Mouse (Mus musculus): ENCODE results near the gene Eps15l1. TPM values are rescaled to one million over a fixed set of nuclear protein-coding genes. Genes with fewer than 3 reads are reported as not detected.
A peak's percentile ranks its signal among the peaks of the same experiment; 100 is the strongest.

Eps15l1 gene
- polyA plus RNA-seq, 1 experiment from 2014 or later, result 52.6 TPM

DNA sequence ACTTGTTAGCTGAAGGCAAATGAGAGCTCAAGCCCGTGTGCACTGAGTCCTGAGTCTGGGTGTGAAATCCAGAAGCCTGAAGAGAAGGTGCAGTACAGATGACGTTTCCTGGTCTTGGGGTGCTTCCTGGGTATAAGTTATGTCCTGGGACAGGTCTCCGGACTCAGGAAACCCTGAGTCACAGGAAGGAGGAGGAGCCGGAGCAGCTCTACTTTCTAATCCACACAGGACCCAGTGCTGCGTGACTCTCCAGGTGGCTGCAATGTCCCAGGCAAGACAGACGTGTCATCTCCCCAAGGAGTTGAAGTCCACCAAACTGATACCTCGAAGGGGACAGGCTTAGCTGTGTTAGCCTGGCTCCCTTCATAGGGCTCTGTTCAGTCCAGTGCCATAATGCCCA, 57.8 kb downstream of the Eps15l1 start:
- H3K4me3 ChIP-seq (replicated peaks; ENCODE audit: low read length), result no peak overlapping the region
- no peak overlapping the region for H3K9ac ChIP-seq (ENCODE audit: low read length)
- WGBS, result 76% methylated on average over 7 of the region's 7 CpGs
- H3K9me3 ChIP-seq (replicated peaks; ENCODE audit: control insufficient read depth, low read length), result no peaks in the 10 kb centered on the region
- peaks cover 17% of the 10 kb centered on the region; the same call in 1 of the 2 replicates for H3K36me3 ChIP-seq (ENCODE audit: control insufficient read depth, insufficient read depth, low read length)
- no peaks in the 10 kb centered on the region for H3K4me1 ChIP-seq (ENCODE audit: control insufficient read depth, insufficient read depth, low read length)
- no peak overlapping the region for H3K4me2 ChIP-seq (ENCODE audit: low read depth, low read length)
- no peak for ATAC-seq (ENCODE audit: insufficient read depth, low FRiP score)
- H3K27me3 ChIP-seq (ENCODE audit: control insufficient read depth, insufficient read depth, low read length), result no peaks in the 10 kb centered on the region
- no peak overlapping the region for H3K27ac ChIP-seq (ENCODE audit: low read length)

DNA sequence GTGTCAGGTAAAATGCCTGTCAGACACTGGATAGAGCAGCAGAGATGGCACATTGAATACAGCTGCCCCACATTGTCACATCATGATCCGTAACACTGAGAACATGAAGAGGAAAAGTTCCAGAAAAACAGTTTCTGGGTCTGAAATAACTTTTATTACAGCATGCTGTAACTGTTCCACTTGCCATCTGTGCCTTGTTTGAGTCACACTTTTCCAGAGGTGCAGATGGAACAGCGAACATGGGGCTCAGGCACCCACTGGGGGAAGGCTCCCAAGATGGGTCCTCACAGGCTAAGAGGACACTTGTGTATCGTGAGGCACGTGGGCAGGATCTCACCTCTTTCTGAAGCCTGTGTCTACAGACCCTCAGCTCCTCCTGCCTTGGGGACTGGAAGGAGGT, 58.5 kb downstream of the Eps15l1 start:
- Histone ChIP-seq H3K36me3 (ENCODE audit: control insufficient read depth, insufficient read depth, low read length) (peaks cover 10% of the 10 kb centered on the region; the same call in 1 of the 2 replicates), H3K4me1 (ENCODE audit: control insufficient read depth, insufficient read depth, low read length) (no peaks in the 10 kb centered on the region), H3K9me3 (replicated peaks; ENCODE audit: control insufficient read depth, low read length) (no peaks in the 10 kb centered on the region), H3K4me3 (replicated peaks; ENCODE audit: low read length) (no peak overlapping the region), H3K9ac (ENCODE audit: low read length) (no peak overlapping the region), H3K4me2 (ENCODE audit: low read depth, low read length) (no peak overlapping the region), H3K27me3 (ENCODE audit: control insufficient read depth, insufficient read depth, low read length) (no peaks in the 10 kb centered on the region), H3K27ac (ENCODE audit: low read length) (no peak overlapping the region)
- WGBS, result 94% methylated on average over 4 of the region's 4 CpGs
- no peak for ATAC-seq (ENCODE audit: insufficient read depth, low FRiP score)

DNA sequence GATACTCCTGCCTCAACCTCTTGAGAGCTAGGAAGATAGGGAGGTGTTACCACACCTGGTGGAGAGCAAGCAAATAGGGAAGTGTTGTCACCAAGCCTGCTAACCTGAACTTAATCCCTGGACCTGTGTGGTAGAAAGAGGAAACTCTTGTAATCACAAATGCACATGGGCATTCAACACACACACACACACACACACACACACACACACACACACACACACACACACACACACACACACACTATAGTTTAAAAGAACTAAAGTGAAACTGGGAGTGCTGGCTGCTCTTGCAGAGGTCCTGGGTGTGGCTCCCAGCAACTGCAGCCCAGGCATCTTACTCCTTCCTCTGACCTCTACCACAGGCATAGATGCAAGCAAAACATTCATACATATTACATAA, 61.1 kb downstream of the Eps15l1 start:
- no peaks in the 10 kb centered on the region for H3K4me1 ChIP-seq (ENCODE audit: control insufficient read depth, insufficient read depth, low read length)
- no peaks in the 10 kb centered on the region for H3K9me3 ChIP-seq (replicated peaks; ENCODE audit: control insufficient read depth, low read length)
- H3K4me3 ChIP-seq (replicated peaks; ENCODE audit: low read length), result no peak overlapping the region
- ATAC-seq (ENCODE audit: insufficient read depth, low FRiP score), result 0 out of 2 replicates have a peak, but pooled peaks have one; percentile 33
- H3K4me2 ChIP-seq (ENCODE audit: low read depth, low read length), result no peak overlapping the region
- no peak overlapping the region for H3K9ac ChIP-seq (ENCODE audit: low read length)
- H3K36me3 ChIP-seq (ENCODE audit: control insufficient read depth, insufficient read depth, low read length), result peaks cover 9% of the 10 kb centered on the region
- no peaks in the 10 kb centered on the region for H3K27me3 ChIP-seq (ENCODE audit: control insufficient read depth, insufficient read depth, low read length)
- no peak overlapping the region for H3K27ac ChIP-seq (ENCODE audit: low read length)

DNA sequence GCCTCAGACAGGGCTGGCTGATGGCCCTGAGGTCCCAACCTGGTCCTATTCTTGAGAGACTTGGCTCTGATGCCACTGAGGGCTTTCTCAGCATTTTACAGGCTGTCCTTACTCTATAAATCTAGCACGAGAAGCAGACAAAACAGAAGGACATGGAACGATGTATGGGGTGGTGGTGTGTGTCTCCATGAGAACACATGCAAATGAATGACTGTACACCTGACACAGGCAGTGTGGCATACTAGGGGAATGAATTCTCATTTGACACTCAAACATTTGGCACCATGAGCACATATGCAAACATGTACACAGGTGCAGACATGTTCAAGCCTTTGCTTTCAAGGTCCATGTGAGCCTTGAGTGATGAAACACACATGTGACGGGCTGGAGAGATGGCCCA, 64.7 kb downstream of the Eps15l1 start:
- Histone ChIP-seq H3K27me3 (ENCODE audit: control insufficient read depth, insufficient read depth, low read length) (no peaks in the 10 kb centered on the region), H3K36me3 (ENCODE audit: control insufficient read depth, insufficient read depth, low read length) (no peaks in the 10 kb centered on the region; the same call in 1 of the 2 replicates), H3K9me3 (replicated peaks; ENCODE audit: control insufficient read depth, low read length) (no peaks in the 10 kb centered on the region), H3K4me2 (ENCODE audit: low read depth, low read length) (no peak overlapping the region), H3K27ac (ENCODE audit: low read length) (no peak overlapping the region), H3K4me1 (ENCODE audit: control insufficient read depth, insufficient read depth, low read length) (no peaks in the 10 kb centered on the region; the same call in 1 of the 2 replicates), H3K4me3 (replicated peaks; ENCODE audit: low read length) (no peak overlapping the region), H3K9ac (ENCODE audit: low read length) (no peak overlapping the region)
- 92% methylated on average over 3 of the region's 3 CpGs for WGBS
- ATAC-seq (ENCODE audit: insufficient read depth, low FRiP score), result no peak

DNA sequence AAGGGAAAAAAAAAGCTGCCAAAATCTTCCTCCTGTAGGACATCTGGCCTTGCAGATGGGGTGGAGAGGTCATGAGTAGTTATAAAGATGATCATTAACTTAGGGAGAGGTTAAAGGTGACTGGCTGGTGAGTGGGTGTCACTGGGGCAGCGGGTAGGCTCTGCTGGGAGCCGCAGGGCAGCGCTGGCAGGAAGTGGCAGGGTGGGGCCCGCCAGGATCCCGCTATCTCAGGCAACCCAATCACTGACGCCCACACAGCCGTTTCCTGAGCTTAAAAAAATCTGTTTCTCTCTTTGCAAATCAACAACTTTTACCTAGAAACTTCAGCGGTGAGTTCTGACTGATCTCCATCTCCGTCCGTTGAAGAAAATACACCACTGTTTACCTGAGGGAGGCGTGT, 67.0 kb downstream of the Eps15l1 start:
- Histone ChIP-seq H3K27me3 (ENCODE audit: control insufficient read depth, insufficient read depth, low read length) (no peaks in the 10 kb centered on the region), H3K4me1 (ENCODE audit: control insufficient read depth, insufficient read depth, low read length) (no peaks in the 10 kb centered on the region; the same call in 1 of the 2 replicates), H3K4me2 (ENCODE audit: low read depth, low read length) (no peak overlapping the region), H3K27ac (ENCODE audit: low read length) (no peak overlapping the region), H3K9ac (ENCODE audit: low read length) (no peak overlapping the region), H3K36me3 (ENCODE audit: control insufficient read depth, insufficient read depth, low read length) (no peaks in the 10 kb centered on the region; the same call in 1 of the 2 replicates), H3K9me3 (replicated peaks; ENCODE audit: control insufficient read depth, low read length) (no peaks in the 10 kb centered on the region), H3K4me3 (replicated peaks; ENCODE audit: low read length) (no peak overlapping the region)
- 66% methylated on average over 11 of the region's 11 CpGs for WGBS
- no peak for ATAC-seq (ENCODE audit: insufficient read depth, low FRiP score)

DNA sequence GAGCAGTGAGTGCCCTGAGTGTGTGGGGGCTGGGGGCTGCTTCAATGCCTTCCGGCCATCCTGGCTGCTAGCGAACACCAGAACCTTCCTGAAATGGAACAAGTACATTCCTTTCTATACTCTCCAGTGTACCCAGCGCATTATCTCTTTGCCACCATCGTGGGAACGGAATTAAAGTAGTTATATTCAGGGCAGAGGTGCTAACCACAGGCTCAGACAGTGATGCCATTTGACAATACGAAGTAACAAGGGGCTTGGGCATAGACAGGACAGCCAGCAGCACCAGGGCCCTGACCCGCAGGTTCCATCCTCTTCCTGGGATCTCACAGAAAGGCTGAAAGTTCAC, 67.6 kb downstream of the Eps15l1 start:
- Histone ChIP-seq H3K27me3 (ENCODE audit: control insufficient read depth, insufficient read depth, low read length) (no peaks in the 10 kb centered on the region), H3K9me3 (replicated peaks; ENCODE audit: control insufficient read depth, low read length) (no peaks in the 10 kb centered on the region), H3K4me3 (replicated peaks; ENCODE audit: low read length) (no peak overlapping the region), H3K36me3 (ENCODE audit: control insufficient read depth, insufficient read depth, low read length) (no peaks in the 10 kb centered on the region; the same call in 1 of the 2 replicates), H3K27ac (ENCODE audit: low read length) (no peak overlapping the region), H3K4me1 (ENCODE audit: control insufficient read depth, insufficient read depth, low read length) (no peaks in the 10 kb centered on the region; the same call in 1 of the 2 replicates), H3K9ac (ENCODE audit: low read length) (no peak overlapping the region), H3K4me2 (ENCODE audit: low read depth, low read length) (no peak overlapping the region)
- ATAC-seq (ENCODE audit: insufficient read depth, low FRiP score), result no peak
- 88% methylated on average over 7 of the region's 7 CpGs for WGBS

DNA sequence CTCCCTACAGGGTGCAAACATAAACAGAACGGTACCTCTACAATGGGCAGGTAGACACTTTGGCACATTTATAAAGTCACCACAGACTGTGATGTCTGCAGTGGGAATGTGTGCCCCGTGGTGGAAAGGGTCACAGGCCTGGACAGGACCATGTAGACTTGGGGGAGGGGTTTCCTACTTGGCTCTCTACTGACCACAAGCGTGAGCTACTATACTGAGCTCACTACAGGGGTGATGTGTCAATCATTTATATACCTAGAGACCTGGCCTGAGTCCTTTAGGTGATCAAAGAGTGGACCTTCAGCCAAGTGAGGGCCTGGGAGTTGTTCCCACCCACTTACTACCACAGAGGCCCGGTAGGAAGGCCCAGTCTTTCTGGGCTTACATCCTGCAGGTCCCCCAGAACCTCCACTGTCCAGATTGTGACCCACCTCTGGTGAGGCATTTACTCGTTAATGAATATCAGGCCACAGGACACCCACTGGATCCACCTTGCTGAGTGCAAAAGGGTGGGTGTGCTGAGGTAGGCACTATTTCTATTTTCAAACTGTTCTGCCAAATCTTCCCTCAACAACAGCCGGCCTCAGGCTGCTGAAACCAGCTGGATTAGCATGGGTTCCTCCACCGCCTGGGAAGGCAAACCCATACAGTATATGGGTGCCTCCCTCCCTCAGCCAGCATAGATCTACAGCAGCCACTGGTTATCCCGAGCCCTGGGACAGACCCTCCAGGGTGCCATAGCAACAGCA, 68.1 kb downstream of the Eps15l1 start:
- Histone ChIP-seq H3K4me1 (ENCODE audit: control insufficient read depth, insufficient read depth, low read length) (no peaks in the 10 kb centered on the region; the same call in 1 of the 2 replicates), H3K4me3 (replicated peaks; ENCODE audit: low read length) (no peak overlapping the region), H3K27ac (ENCODE audit: low read length) (no peak overlapping the region), H3K9ac (ENCODE audit: low read length) (no peak overlapping the region), H3K36me3 (ENCODE audit: control insufficient read depth, insufficient read depth, low read length) (no peaks in the 10 kb centered on the region; the same call in 1 of the 2 replicates), H3K4me2 (ENCODE audit: low read depth, low read length) (no peak overlapping the region), H3K27me3 (ENCODE audit: control insufficient read depth, insufficient read depth, low read length) (no peaks in the 10 kb centered on the region), H3K9me3 (replicated peaks; ENCODE audit: control insufficient read depth, low read length) (no peaks in the 10 kb centered on the region)
- peak; percentile 26; the same call in 1 of the 2 replicates for ATAC-seq (ENCODE audit: insufficient read depth, low FRiP score)
- 74% methylated on average over 8 of the region's 8 CpGs for WGBS

DNA sequence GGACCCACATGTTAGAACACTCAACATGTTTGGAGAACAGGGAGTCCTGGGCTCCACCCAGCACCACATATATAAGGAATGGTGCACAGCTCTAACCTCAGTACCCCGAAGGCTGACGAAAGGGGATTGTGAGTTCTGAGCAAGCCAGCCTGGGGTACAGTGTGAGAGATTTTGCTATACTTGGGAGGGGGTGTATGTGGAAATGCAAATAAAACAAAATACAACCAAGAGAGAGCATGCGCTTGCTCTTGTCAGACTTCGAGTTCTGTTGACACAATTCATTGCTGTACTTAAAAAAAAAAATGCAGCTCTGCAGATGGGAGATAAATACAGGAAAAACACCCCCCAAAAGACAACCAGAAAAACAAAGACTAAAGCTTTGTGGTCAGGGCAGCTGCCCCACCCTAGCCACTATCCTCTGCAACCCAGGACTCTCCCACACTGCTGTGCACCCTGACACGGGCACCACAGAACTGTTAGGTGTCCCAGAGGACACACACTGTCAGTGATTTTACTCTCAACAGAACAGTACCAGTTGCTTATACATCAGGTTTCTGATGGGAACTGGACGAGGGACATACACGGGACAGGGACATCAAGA, 69.8 kb downstream of the Eps15l1 start:
- WGBS, result 85% methylated on average over 7 of the region's 7 CpGs
- H3K27ac ChIP-seq (ENCODE audit: low read length), result no peak overlapping the region
- no peak for ATAC-seq (ENCODE audit: insufficient read depth, low FRiP score)

DNA sequence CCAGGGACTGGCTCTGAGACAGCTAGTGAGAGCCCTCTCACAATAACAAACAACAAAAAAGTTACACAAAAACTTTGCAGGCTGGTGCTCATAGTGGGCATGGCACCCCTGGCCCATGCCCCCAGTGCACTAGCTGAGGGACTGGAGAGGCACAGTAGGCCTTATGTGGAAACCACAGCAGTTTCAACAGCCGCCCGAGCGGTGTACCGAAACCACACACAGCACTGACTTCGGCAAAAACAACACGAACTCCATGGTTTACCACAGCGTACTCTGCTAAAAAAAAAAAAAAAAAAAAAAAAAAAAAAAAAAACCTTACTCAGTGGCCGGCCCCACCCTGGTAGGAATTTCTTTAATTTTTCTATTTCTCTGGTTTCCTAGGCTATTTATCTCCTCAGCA, 70.5 kb downstream of the Eps15l1 start:
- Histone ChIP-seq H3K9ac (ENCODE audit: low read length) (no peak overlapping the region), H3K4me2 (ENCODE audit: low read depth, low read length) (no peak overlapping the region), H3K27ac (ENCODE audit: low read length) (no peak overlapping the region), H3K27me3 (ENCODE audit: control insufficient read depth, insufficient read depth, low read length) (no peaks in the 10 kb centered on the region), H3K4me1 (ENCODE audit: control insufficient read depth, insufficient read depth, low read length) (no peaks in the 10 kb centered on the region; the same call in 1 of the 2 replicates), H3K9me3 (replicated peaks; ENCODE audit: control insufficient read depth, low read length) (no peaks in the 10 kb centered on the region), H3K4me3 (replicated peaks; ENCODE audit: low read length) (no peak overlapping the region), H3K36me3 (ENCODE audit: control insufficient read depth, insufficient read depth, low read length) (no peaks in the 10 kb centered on the region; the same call in 1 of the 2 replicates)
- no peak for ATAC-seq (ENCODE audit: insufficient read depth, low FRiP score)
- WGBS, result 88% methylated on average over 8 of the region's 8 CpGs

More for the DNA sequence above, 69.8 kb downstream of the Eps15l1 start:
- H3K36me3 ChIP-seq (ENCODE audit: control insufficient read depth, insufficient read depth, low read length), result no peaks in the 10 kb centered on the region; the same call in 1 of the 2 replicates
- no peak overlapping the region for H3K4me2 ChIP-seq (ENCODE audit: low read depth, low read length)
- no peak overlapping the region for H3K9ac ChIP-seq (ENCODE audit: low read length)
- H3K4me1 ChIP-seq (ENCODE audit: control insufficient read depth, insufficient read depth, low read length), result no peaks in the 10 kb centered on the region; the same call in 1 of the 2 replicates
- H3K9me3 ChIP-seq (replicated peaks; ENCODE audit: control insufficient read depth, low read length), result no peaks in the 10 kb centered on the region
- H3K27me3 ChIP-seq (ENCODE audit: control insufficient read depth, insufficient read depth, low read length), result no peaks in the 10 kb centered on the region
- no peak overlapping the region for H3K4me3 ChIP-seq (replicated peaks; ENCODE audit: low read length)

All from stomach, embryonic 16.5 days (tissue).